13 mouse cellular contexts compared by ENCODE assay signal in genomic region chr11:12857358-12858199, GRCm38 (mm10).
DNase-seq lines count a peak whose midpoint lies in the region; ATAC-seq and TF ChIP-seq lines count a peak whose summit lies in the region.
"Had no signal": no experiment of that assay in that cellular context is flagged by ENCODE, and none has a peak within 500 bp of the region (broad histone marks: within the 10 kb centered on the region; RNA-seq: fewer than 3 reads in every experiment).

No protein-coding gene starts in this region.

- WGBS in intestine, embryonic 15.5 days, result 83% methylated on average over 6 of the region's 6 CpGs
- 83% methylated on average over 6 of the region's 6 CpGs for WGBS in intestine, postnatal 0 days
- 82% methylated on average over 6 of the region's 6 CpGs for WGBS in embryonic facial prominence, embryonic 12.5 days
- 52% methylated on average over 6 of the region's 6 CpGs for WGBS in liver, embryonic 15.5 days (ENCODE audit: insufficient replicate concordance)

- ATAC-seq in intestine, embryonic 15.5 days, result peak; percentile 31; the same call in 1 of the 2 replicates
- no peak for ATAC-seq in intestine, postnatal 0 days
- ATAC-seq in embryonic facial prominence, embryonic 12.5 days (ENCODE audit: insufficient number of reproducible peaks, insufficient read depth, low FRiP score, low TSS enrichment), result peak; percentile 48; the same call in 1 of the 2 replicates
- 0 out of 2 replicates have a peak, but pooled peaks have one; percentile 31 for ATAC-seq in liver, embryonic 15.5 days (ENCODE audit: insufficient read depth)
- ATAC-seq: Patski had no signal

- no peak overlapping the region for H3ac ChIP-seq in C2C12 (ENCODE audit: control insufficient read depth, insufficient read length, low read depth)

- no peak overlapping the region for H3K4me3 ChIP-seq in intestine, embryonic 15.5 days (replicated peaks)
- H3K4me3 ChIP-seq in intestine, postnatal 0 days (ENCODE audit: low read depth, low read length), result no peak overlapping the region
- H3K4me3 ChIP-seq in C2C12 (ENCODE audit: insufficient read depth, poor library complexity, severe bottlenecking), result no peak overlapping the region
- no peak overlapping the region for H3K4me3 ChIP-seq in embryonic facial prominence, embryonic 12.5 days
- no peak overlapping the region for H3K4me3 ChIP-seq in liver, embryonic 15.5 days (replicated peaks)
- H3K4me3 ChIP-seq: heart, adult 2 months had no signal

- H3K79me2 ChIP-seq in C2C12 (ENCODE audit: control insufficient read depth, insufficient read depth), result no peaks in the 10 kb centered on the region

- intact Hi-C loops in left cerebral cortex, postnatal 4 days (cut with DNase I), result no loop called here

- H3K9me3 ChIP-seq in intestine, embryonic 15.5 days, result no peaks in the 10 kb centered on the region
- no peaks in the 10 kb centered on the region for H3K9me3 ChIP-seq in intestine, postnatal 0 days (ENCODE audit: control insufficient read depth)
- H3K9me3 ChIP-seq in embryonic facial prominence, embryonic 12.5 days, result no peaks in the 10 kb centered on the region
- no peaks in the 10 kb centered on the region for H3K9me3 ChIP-seq in liver, embryonic 15.5 days (replicated peaks)

- H3K4me2 ChIP-seq in intestine, embryonic 15.5 days (replicated peaks), result no peak overlapping the region
- H3K4me2 ChIP-seq in intestine, postnatal 0 days (replicated peaks; ENCODE audit: low read depth), result no peak overlapping the region
- H3K4me2 ChIP-seq in embryonic facial prominence, embryonic 12.5 days (replicated peaks), result no peak overlapping the region
- no peak overlapping the region for H3K4me2 ChIP-seq in liver, embryonic 15.5 days

- H3K79me3 ChIP-seq in C2C12 (ENCODE audit: low read depth), result no peaks in the 10 kb centered on the region

- no peaks in the 10 kb centered on the region for H3K36me3 ChIP-seq in intestine, embryonic 15.5 days
- H3K36me3 ChIP-seq in intestine, postnatal 0 days (ENCODE audit: control insufficient read depth, insufficient read depth), result no peaks in the 10 kb centered on the region
- no peaks in the 10 kb centered on the region for H3K36me3 ChIP-seq in C2C12 (ENCODE audit: control insufficient read depth, insufficient read depth)
- H3K36me3 ChIP-seq in embryonic facial prominence, embryonic 12.5 days, result no peaks in the 10 kb centered on the region
- no peaks in the 10 kb centered on the region for H3K36me3 ChIP-seq in liver, embryonic 15.5 days (replicated peaks)

- H3K27ac ChIP-seq in intestine, embryonic 15.5 days, result no peak overlapping the region
- H3K27ac ChIP-seq in intestine, postnatal 0 days (ENCODE audit: low read depth, low read length), result no peak overlapping the region
- no peak overlapping the region for H3K27ac ChIP-seq in embryonic facial prominence, embryonic 12.5 days
- H3K27ac ChIP-seq in liver, embryonic 15.5 days (replicated peaks), result no peak overlapping the region
- H3K27ac ChIP-seq: heart, adult 2 months had no signal

- no peaks in the 10 kb centered on the region for H3K27me3 ChIP-seq in intestine, embryonic 15.5 days (replicated peaks)
- no peaks in the 10 kb centered on the region for H3K27me3 ChIP-seq in intestine, postnatal 0 days (replicated peaks; ENCODE audit: control insufficient read depth, insufficient read depth, low read length)
- no peaks in the 10 kb centered on the region for H3K27me3 ChIP-seq in C2C12 (ENCODE audit: control insufficient read depth, insufficient read depth, insufficient read length)
- H3K27me3 ChIP-seq in embryonic facial prominence, embryonic 12.5 days, result no peaks in the 10 kb centered on the region
- no peaks in the 10 kb centered on the region for H3K27me3 ChIP-seq in liver, embryonic 15.5 days
- H3K27me3 ChIP-seq: Patski had no signal

- DNase-seq in left cerebral cortex, postnatal 4 days, result no peak
- no peak for DNase-seq in retina, embryonic 14.5 days (ENCODE audit: low spot score)
- DNase-seq: cerebellum, adult 9-11 months; heart, adult 2 months; lung, postnatal 10 days; right cerebral cortex, postnatal 4 days; thymus, postnatal 4 days had no signal

- TF ChIP-seq CTCF in intestine, postnatal 0 days (IDR thresholded peaks at IDR 0.05; ENCODE audit: low read depth), result no peak
- no peak for TF ChIP-seq CTCF in C2C12 (IDR thresholded peaks at IDR 0.05; ENCODE audit: control insufficient read depth, insufficient read depth, insufficient read length)

- H3K9ac ChIP-seq in intestine, embryonic 15.5 days, result no peak overlapping the region
- no peak overlapping the region for H3K9ac ChIP-seq in intestine, postnatal 0 days (ENCODE audit: low read depth, low read length)
- no peak overlapping the region for H3K9ac ChIP-seq in embryonic facial prominence, embryonic 12.5 days
- H3K9ac ChIP-seq in liver, embryonic 15.5 days, result no peak overlapping the region

- no peaks in the 10 kb centered on the region for H3K4me1 ChIP-seq in intestine, embryonic 15.5 days (replicated peaks)
- H3K4me1 ChIP-seq in intestine, postnatal 0 days (replicated peaks; ENCODE audit: control insufficient read depth, insufficient read depth, low read length), result no peaks in the 10 kb centered on the region
- no peaks in the 10 kb centered on the region for H3K4me1 ChIP-seq in embryonic facial prominence, embryonic 12.5 days
- H3K4me1 ChIP-seq in liver, embryonic 15.5 days (replicated peaks), result no peaks in the 10 kb centered on the region

TF ChIP-seq in C2C12, 6 proteins besides CTCF, POLR2A, EP300 and RAD21:
- TF ChIP-seq MAX (IDR thresholded peaks at IDR 0.05) (no peak), USF1 (IDR thresholded peaks at IDR 0.05; ENCODE audit: low read depth) (peak; percentile 65)
